Mouse (Mus musculus) adrenal gland, adult 8-10 months (tissue): Measurements from ENCODE around the gene Cutc. TPM values are rescaled to one million over a fixed set of nuclear protein-coding genes. Genes with fewer than 3 reads are reported as not detected.
A peak's percentile ranks its signal among the peaks of the same experiment; 100 is the strongest.

Experiments used
- DNase-seq: peaks from one replicate; pipeline ENCODE4 v3.0.0; 2022
- total RNA-seq, 4 experiments: library from RNA; stranded (reverse); gene quantifications; 2 replicates each; pipeline ENCODE4 v1.2.4; 2022

Cutc gene
- total RNA-seq, 4 experiments from 2014 or later = 9.3 to 12.4 (median 9.8) TPM

DNA sequence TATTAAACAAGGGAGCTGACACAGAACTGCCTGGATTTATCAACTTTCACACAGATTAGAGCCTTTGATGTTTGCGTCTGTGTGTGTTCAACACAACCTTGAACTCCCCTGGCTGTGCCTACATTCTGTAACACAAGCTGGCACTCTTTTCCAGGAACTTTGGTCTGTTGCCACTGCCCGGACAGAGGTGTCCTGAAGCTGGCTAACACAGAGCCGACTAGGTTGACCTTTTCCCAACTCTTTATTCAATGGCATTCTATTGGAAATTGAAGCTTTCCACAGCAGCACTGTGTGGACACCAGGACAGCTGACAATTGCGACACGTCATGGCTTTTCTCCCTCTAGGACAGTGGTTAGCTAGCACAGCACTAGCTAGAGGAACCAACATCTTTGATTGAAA, 44.4 kb downstream of the Cutc start:
- DNase-seq = peak; percentile 55

DNA sequence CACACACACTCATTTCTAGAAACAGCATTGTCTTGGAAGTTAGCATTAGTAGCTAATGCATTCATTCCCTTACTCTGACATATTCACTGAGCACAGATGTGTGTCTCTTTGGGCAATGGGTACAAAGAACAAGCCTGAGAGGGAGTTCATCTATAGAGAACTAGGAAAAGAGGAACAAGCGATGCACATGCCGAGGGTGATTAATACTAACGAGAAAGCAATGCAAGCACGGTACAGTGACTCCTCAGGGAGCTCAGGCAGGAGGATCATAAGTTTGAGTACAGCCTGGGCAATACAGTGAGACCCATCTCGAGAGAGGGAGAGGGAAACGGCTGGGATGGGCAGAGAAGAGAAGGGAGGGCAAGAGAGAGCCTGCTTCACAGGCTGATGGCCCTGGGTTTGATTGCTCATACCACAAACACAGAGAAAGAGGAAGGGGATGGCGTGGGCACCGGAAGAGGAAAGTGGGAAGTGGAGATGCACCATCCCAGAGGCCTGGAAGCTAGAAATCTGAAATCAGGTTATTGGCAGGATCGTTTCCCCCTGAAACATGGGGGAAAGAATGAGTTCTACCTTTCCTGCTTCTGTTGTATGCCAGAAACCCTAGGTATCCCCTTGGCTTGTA, 48.7 kb downstream of the Cutc start:
- DNase-seq = no peak

DNA sequence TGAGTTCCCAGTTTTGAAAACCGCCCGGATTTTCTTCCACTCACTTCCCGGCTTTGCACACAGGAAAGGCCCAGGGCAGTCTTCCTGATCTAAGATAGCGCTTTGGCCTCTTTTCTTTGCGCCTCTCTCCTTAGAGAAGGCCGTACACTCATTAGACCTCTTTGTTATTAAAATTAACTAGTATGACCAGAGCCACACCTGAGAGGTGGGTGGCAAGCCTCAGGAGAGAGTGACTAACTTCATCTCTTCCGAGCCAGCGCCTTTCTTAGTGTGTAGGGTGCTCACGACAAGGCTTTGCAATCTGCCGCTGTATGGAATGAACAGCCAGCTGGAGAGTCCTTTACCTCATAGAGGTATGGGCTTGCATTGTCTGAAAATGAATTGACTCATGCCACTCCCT, 51.1 kb downstream of the Cutc start:
- no peak for DNase-seq

DNA sequence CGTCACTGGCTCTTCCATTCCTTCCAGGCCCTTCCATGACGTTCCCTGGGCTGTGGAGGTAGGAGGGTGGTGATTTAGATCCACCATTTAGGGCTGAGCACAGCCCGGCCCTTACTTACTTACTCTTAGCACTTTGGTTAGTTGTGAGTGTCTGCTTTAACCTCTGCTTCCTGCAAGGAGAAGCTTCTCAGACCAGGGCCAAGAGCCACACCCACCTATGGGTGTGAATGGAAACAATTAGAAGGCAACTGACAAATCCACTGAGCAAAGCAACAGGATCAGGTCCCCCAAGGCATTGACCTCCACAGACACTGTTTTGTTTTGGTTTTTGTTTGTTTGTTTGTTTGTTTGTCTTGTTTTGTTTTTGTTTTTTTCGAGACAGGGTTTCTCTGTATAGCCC, 56.5 kb downstream of the Cutc start:
- DNase-seq = no peak

DNA sequence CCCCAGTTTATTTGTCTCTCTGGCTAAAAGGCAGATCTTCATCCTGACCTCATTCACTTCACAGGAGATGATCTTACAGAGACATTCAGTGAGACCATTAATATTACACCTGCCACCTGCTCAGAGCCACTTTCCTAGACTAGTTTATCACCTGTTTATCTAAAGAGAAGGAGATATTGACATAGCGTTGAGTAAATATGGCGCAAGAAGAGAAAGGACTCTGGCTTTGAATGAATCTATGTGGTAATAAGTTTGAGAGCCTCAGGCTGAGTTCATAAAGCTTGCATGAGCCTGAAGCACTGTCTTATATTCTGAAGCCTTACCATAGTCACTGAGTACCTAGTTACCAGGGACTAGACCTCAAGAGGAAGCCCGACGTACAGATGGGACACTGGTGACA, 58.6 kb downstream of the Cutc start:
- no peak for DNase-seq

DNA sequence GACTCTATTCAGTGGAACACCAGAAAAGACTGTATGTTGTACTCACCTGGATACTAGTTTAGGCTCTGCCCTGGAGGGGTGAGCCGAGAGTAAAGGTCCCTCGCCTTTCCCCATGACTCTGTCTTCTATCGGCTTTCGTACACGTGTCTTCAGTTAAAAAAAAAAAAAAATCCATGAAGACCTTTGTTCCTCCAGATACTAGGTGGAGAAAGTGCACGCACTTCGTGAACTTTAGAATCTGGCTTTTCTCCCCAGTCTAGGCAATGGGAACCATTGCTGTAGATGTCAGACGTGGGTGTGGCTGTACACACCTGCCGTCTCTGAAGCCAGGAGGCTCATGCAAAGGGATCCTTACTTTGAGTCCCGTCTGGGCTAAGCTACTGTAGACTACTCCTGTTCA, 60.5 kb downstream of the Cutc start:
- no peak for DNase-seq

DNA sequence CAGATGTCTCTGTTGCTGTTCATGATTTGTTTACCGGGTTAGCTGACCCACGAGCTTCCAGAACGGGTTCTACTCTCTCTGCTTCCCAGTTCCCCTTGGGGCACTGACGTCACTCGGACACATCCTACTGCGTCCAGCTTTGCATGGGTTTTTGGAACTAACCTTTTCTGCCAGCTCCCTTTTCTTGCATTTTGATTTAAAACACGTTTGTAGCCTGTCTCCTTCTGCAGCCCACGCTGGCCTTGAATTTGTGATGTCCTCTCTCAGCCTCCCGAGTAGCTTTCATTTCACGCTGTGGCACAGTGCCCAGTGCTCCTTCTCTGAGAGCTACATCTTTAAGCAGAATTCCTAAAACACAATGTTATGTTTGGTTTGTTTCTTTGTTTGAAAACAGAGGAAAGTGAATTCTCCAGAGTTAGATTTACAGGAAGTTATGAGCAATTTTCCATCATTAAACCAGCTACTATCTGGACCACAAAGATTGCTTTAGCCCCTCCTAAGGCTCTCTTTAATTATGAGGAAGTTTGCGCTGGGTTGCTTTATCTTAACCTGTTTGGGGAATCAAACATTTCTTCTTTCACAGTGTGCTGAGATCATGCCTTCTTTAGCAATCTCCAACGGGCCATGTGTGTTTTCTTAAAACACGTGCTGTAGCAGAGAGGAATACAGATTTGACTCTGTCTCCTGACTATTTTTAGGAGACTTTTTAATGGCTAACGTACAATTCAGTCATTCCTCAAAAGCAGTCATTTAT, 63.0 kb downstream of the Cutc start:
- peak; percentile 30 for DNase-seq

Other genes starting within 250 kb of the Cutc start
- gene Got1, start 228.4 kb upstream of the Cutc start, total RNA-seq = 100 to 1,000 TPM; 106 to 317 (median 154) TPM
- gene Nkx2-3, start 140.7 kb upstream of the Cutc start, total RNA-seq = not detected
- 100 to 1,000 TPM in 1 of 4 experiments, 10 to 100 TPM in 3; 78.4 to 112 (median 83.7) TPM for gene Slc25a28, start 78.1 kb upstream of the Cutc start, total RNA-seq
- gene Entpd7, start 63.3 kb upstream of the Cutc start, total RNA-seq = 10 to 100 TPM; 18.1 to 27.3 (median 23.6) TPM
- gene Cox15, start within 50 bp of the Cutc start, total RNA-seq = 10 to 100 TPM; 36.5 to 56.6 (median 45.9) TPM
- gene Abcc2, start 29.2 kb downstream of the Cutc start, total RNA-seq = 1 to 10 TPM in 1 of 4 experiments, under 1 TPM in 3; 0.03 to 1.1 (median 0.09) TPM
- gene Dnmbp, start 187.2 kb downstream of the Cutc start, total RNA-seq = 10 to 100 TPM; 15.2 to 24.8 (median 20.3) TPM
- under 1 TPM in 1 of 4 experiments, not detected in 3; 0.12 TPM for gene Cpn1, start 233.6 kb downstream of the Cutc start, total RNA-seq